ENCODE assay signal across 10 mouse cellular contexts in genomic region chr10:128237807-128238480, GRCm38 (mm10). TPM values are rescaled to one million over a fixed set of nuclear protein-coding genes. Genes with fewer than 3 reads are reported as not detected.
A peak's percentile ranks its signal among the peaks of the same experiment; 100 is the strongest.
DNase-seq lines count a peak whose midpoint lies in the region; ATAC-seq and TF ChIP-seq lines count a peak whose summit lies in the region.
"Had no signal": no experiment of that assay in that cellular context is flagged by ENCODE, and none has a peak within 500 bp of the region (broad histone marks: within the 10 kb centered on the region; RNA-seq: fewer than 3 reads in every experiment).

No protein-coding gene starts in this region.

- intact Hi-C loops in heart, postnatal 25 days (cut with DNase I) = no loop called here

- H3K9me3 ChIP-seq in kidney, embryonic 16.5 days (ENCODE audit: low read length) = no peaks in the 10 kb centered on the region

- peaks cover 37% of the 10 kb centered on the region for H3K36me3 ChIP-seq in kidney, embryonic 16.5 days (ENCODE audit: insufficient read depth, low read length)

- no peaks in the 10 kb centered on the region for H3K27me3 ChIP-seq in kidney, embryonic 16.5 days (ENCODE audit: insufficient read depth, low read length)
- H3K27me3 ChIP-seq in cerebellum, adult 2 months (ENCODE audit: control insufficient read depth, insufficient read depth, low read length) = no peaks in the 10 kb centered on the region

- peaks cover 2% of the 10 kb centered on the region for H3K4me1 ChIP-seq in kidney, embryonic 16.5 days (ENCODE audit: insufficient read depth, low read length)
- peaks cover 5% of the 10 kb centered on the region; the same call in 1 of the 2 replicates for H3K4me1 ChIP-seq in cerebellum, adult 2 months (ENCODE audit: control insufficient read depth, insufficient read depth, low read length)

- H3K9ac ChIP-seq in kidney, embryonic 16.5 days (replicated peaks; ENCODE audit: low read length) = no peak overlapping the region

- no peak overlapping the region for H3K27ac ChIP-seq in kidney, embryonic 16.5 days (ENCODE audit: low read length)
- H3K27ac ChIP-seq in cerebellum, adult 2 months (ENCODE audit: insufficient read depth, low read length) = no peak overlapping the region

- no peak for ATAC-seq in kidney, embryonic 16.5 days (ENCODE audit: low FRiP score, low TSS enrichment)

- H3K4me2 ChIP-seq in kidney, embryonic 16.5 days (replicated peaks; ENCODE audit: low read depth, low read length) = no peak overlapping the region

- no peak for TF ChIP-seq POLR2A in cerebellum, adult 2 months (IDR thresholded peaks at IDR 0.05; ENCODE audit: borderline replicate concordance, insufficient read depth, low read length)

- 82% methylated on average over 15 of the region's 15 CpGs for WGBS in kidney, embryonic 16.5 days
- 41% methylated on average over 15 of the region's 15 CpGs for WGBS in cerebellum, adult 2 months

- peak; percentile 9 to 15 for DNase-seq in kidney, adult 8-10 months
- DNase-seq in MEL-GATA-1-ER (ENCODE audit: extremely low read depth, low read depth) = peak; percentile 37
- peak; percentile 38 to 56 for DNase-seq in cerebellum, adult 2 months
- DNase-seq in heart, postnatal 25 days (ENCODE audit: low spot score) = peak; percentile 36
- no peak for DNase-seq in layer of hippocampus, postnatal 25 days (ENCODE audit: extremely low spot score in 1 of 2, low spot score in 1 of 2)
- DNase-seq in testis, postnatal 14 days (ENCODE audit: low spot score) = no peak
- no peak for DNase-seq in Muller cell, postnatal 12 days (ENCODE audit: inconsistent ontology term)

- TF ChIP-seq CTCF in cerebellum, adult 2 months (IDR thresholded peaks at IDR 0.05; ENCODE audit: borderline replicate concordance, insufficient read depth, low read depth, low read length) = no peak

- H3K4me3 ChIP-seq in kidney, embryonic 16.5 days (ENCODE audit: low read length) = no peak overlapping the region
- peak overlapping the region; percentile 25 for H3K4me3 ChIP-seq in cerebellum, adult 2 months (replicated peaks; ENCODE audit: insufficient read depth, low read depth, low read length)

RNA-seq across cellular contexts. Expression of gene Timeless, which starts 6.1 kb away (rescaled TPM):
- 64.5 and 68.2 TPM in 2 replicates for polyA plus RNA-seq in kidney, embryonic 16.5 days (2015; fragmentation: Nextera tagmentation; extraction: Ambion mirVana)
- polyA plus RNA-seq in cerebellum, adult 2 months (2012; rRNA removed) = 6.3 and 6.6 TPM in 2 replicates
- 1 to 10 TPM; 7.7 to 8.8 TPM for total RNA-seq in heart, postnatal 25 days (2021)
- 1 to 10 TPM; 4.3 to 5.6 TPM for total RNA-seq in layer of hippocampus, postnatal 25 days (2021)

RNA-seq across cellular contexts. Expression of gene Mip, which starts 12.3 kb away (rescaled TPM):
- not detected in 2 replicates for polyA plus RNA-seq in kidney, embryonic 16.5 days (2015; fragmentation: Nextera tagmentation; extraction: Ambion mirVana)
- not detected in 2 replicates for polyA plus RNA-seq in cerebellum, adult 2 months (2012; rRNA removed)
- not detected for total RNA-seq in heart, postnatal 25 days (2021)
- total RNA-seq in layer of hippocampus, postnatal 25 days (2021) = not detected
- total RNA-seq: layer of hippocampus, adult 8-10 months had no signal
- polyA plus RNA-seq: frontal cortex, adult 2 months had no signal

RNA-seq across cellular contexts. Expression of gene Apon, which starts 16.0 kb away (rescaled TPM):
- 0.39 and 0.66 TPM in 2 replicates for polyA plus RNA-seq in kidney, embryonic 16.5 days (2015; fragmentation: Nextera tagmentation; extraction: Ambion mirVana)
- polyA plus RNA-seq in cerebellum, adult 2 months (2012; rRNA removed) = not detected in 2 replicates
- under 1 TPM in 1 of 2 experiments, not detected in 1; 0.18 TPM for total RNA-seq in heart, postnatal 25 days (2021)
- total RNA-seq in layer of hippocampus, postnatal 25 days (2021) = not detected
- total RNA-seq: layer of hippocampus, adult 8-10 months had no signal
- polyA plus RNA-seq: frontal cortex, adult 2 months had no signal

RNA-seq across cellular contexts. Expression of gene Spryd4, which starts 26.3 kb away (rescaled TPM):
- polyA plus RNA-seq in kidney, embryonic 16.5 days (2015; fragmentation: Nextera tagmentation; extraction: Ambion mirVana) = 34.2 and 38.6 TPM in 2 replicates
- polyA plus RNA-seq in cerebellum, adult 2 months (2012; rRNA removed) = 13.5 and 15.6 TPM in 2 replicates
- 10 to 100 TPM; 42.8 to 45.5 TPM for total RNA-seq in heart, postnatal 25 days (2021)
- total RNA-seq in layer of hippocampus, postnatal 25 days (2021) = 10 to 100 TPM in 1 of 2 experiments, 1 to 10 TPM in 1; 8.5 to 10.6 TPM

RNA-seq across cellular contexts. Expression of gene Apof, which starts 30.5 kb away (rescaled TPM):
- polyA plus RNA-seq in kidney, embryonic 16.5 days (2015; fragmentation: Nextera tagmentation; extraction: Ambion mirVana) = 0.62 and 0.69 TPM in 2 replicates
- polyA plus RNA-seq in cerebellum, adult 2 months (2012; rRNA removed) = not detected in 2 replicates
- not detected for total RNA-seq in heart, postnatal 25 days (2021)
- total RNA-seq in layer of hippocampus, postnatal 25 days (2021) = not detected
- total RNA-seq: layer of hippocampus, adult 8-10 months had no signal

Comparison
In these comparisons a context has a peak if more than half of its experiments do, and no peak if none do; other contexts are left out.
1. DNase-seq: peak in kidney, adult 8-10 months (2 of 2), MEL-GATA-1-ER (single experiment), cerebellum, adult 2 months (2 of 2) and heart, postnatal 25 days (single experiment); none in layer of hippocampus, postnatal 25 days (0 of 2), testis, postnatal 14 days (single experiment) and Muller cell, postnatal 12 days (single experiment).